Mouse (Mus musculus): ENCODE measurements around the gene Hoxd12.

GRCm38 (mm10) chr2:74694066-74694465 is 19.3 kb downstream of the Hoxd12 start:
- peak; percentile 85 for TF ChIP-seq CTCF (conservative IDR thresholded peaks at IDR 0.05; ENCODE audit: low read length)
- TF ChIP-seq NANOG (IDR thresholded peaks at IDR 0.05; ENCODE audit: borderline replicate concordance, low read length) = no peak
- TF ChIP-seq POU5F1 (IDR thresholded peaks at IDR 0.05; ENCODE audit: borderline replicate concordance, low read length) = no peak

Measured in E14TG2a.4 (cell line).